Mouse (Mus musculus) left cerebral cortex, postnatal 10 days (tissue): ENCODE data around the gene Map3k4. TPM values are rescaled to one million over a fixed set of nuclear protein-coding genes. Genes with fewer than 3 reads are reported as not detected.
"Not testable (repeated sequence)": the region's sequence is repeated elsewhere in the genome, so short reads cannot be mapped to it uniquely, and the experiment has no call there.

Experiments used
- DNase-seq, 2 experiments: peaks; one replicate each; pipeline ENCODE4 v3.0.0; 2021 to 2022; ENCODE audit warnings: low spot score in 2 of 2, mixed read lengths in 1 of 2; ENCODE audit errors: extremely low spot score in 1 of 2
- intact Hi-C: fragments of 180-260 bp; cut with DNase I; formaldehyde crosslinking; loops from one replicate; pipeline ENCODE4 v1.15.1; 2025
- total RNA-seq, 2 experiments: library from RNA; stranded (reverse); gene quantifications; 2 replicates each; pipeline ENCODE4 v1.2.3; 2021

Map3k4 gene
- total RNA-seq, 2 experiments from 2014 or later, result 32.9 to 33.9 TPM

GRCm38 (mm10) chr17:12312248-12312647, 6.3 kb downstream of the Map3k4 start:
- DNase-seq, result no peak
- intact Hi-C loops, result no loop called here

GRCm38 (mm10) chr17:12309493-12309892, 9.1 kb downstream of the Map3k4 start:
- DNase-seq, result no peak
- intact Hi-C loops, result no loop called here

- intact Hi-C loops, result no loop called here
- no peak for DNase-seq
These were observed 9.5 kb downstream of the Map3k4 start for GRCm38 (mm10) chr17:12309059-12309458.

- DNase-seq, result no peak
- intact Hi-C loops, result no loop called here
These were observed 11.1 kb downstream of the Map3k4 start for GRCm38 (mm10) chr17:12307251-12308135.

- no peak for DNase-seq
- intact Hi-C loops, result no loop called here
These were observed 13.9 kb downstream of the Map3k4 start for GRCm38 (mm10) chr17:12304658-12305057.

GRCm38 (mm10) chr17:12300896-12301706, 17.5 kb downstream of the Map3k4 start:
- DNase-seq, result peak in 1 of 2 experiments; percentile 45

GRCm38 (mm10) chr17:12300127-12300675, 18.4 kb downstream of the Map3k4 start:
- intact Hi-C loops, result no loop called here
- peak in 1 of 2 experiments; percentile 18 for DNase-seq

More at GRCm38 (mm10) chr17:12300896-12301706, 17.5 kb downstream of the Map3k4 start:
- intact Hi-C loops, result no loop called here

GRCm38 (mm10) chr17:12299371-12299770, 19.2 kb downstream of the Map3k4 start:
- peak in 1 of 2 experiments; percentile 10 for DNase-seq
- intact Hi-C loops, result no loop called here

- peak in 1 of 2 experiments; percentile 14 for DNase-seq
- intact Hi-C loops, result no loop called here
These were observed 20.6 kb downstream of the Map3k4 start for GRCm38 (mm10) chr17:12297978-12298377.

GRCm38 (mm10) chr17:12297292-12297691, 21.3 kb downstream of the Map3k4 start:
- DNase-seq, result peak in 1 of 2 experiments; percentile 29
- intact Hi-C loops, result no loop called here

- intact Hi-C loops, result not testable (repeated sequence)
- peak in 1 of 2 experiments; percentile 8 for DNase-seq
These were observed 22.7 kb downstream of the Map3k4 start for GRCm38 (mm10) chr17:12295926-12296325.

GRCm38 (mm10) chr17:12294424-12294823, 24.2 kb downstream of the Map3k4 start:
- intact Hi-C loops, result no loop called here
- no peak for DNase-seq

- DNase-seq, result peak in 1 of 2 experiments; percentile 21
- intact Hi-C loops, result no loop called here
These were observed 25.0 kb downstream of the Map3k4 start for GRCm38 (mm10) chr17:12293571-12293970.

- intact Hi-C loops, result no loop called here
- DNase-seq, result peak in 1 of 2 experiments; percentile 38
These were observed 25.7 kb downstream of the Map3k4 start for GRCm38 (mm10) chr17:12292877-12293276.

- peak in 1 of 2 experiments; percentile 5 for DNase-seq
- intact Hi-C loops, result no loop called here
These were observed 26.2 kb downstream of the Map3k4 start for GRCm38 (mm10) chr17:12292356-12292755.

GRCm38 (mm10) chr17:12291151-12291550, 27.4 kb downstream of the Map3k4 start:
- intact Hi-C loops, result no loop called here

GRCm38 (mm10) chr17:12290735-12291134, 27.9 kb downstream of the Map3k4 start:
- DNase-seq, result peak; percentile 42 to 79
- intact Hi-C loops, result no loop called here

More at GRCm38 (mm10) chr17:12291151-12291550, 27.4 kb downstream of the Map3k4 start:
- no peak for DNase-seq

GRCm38 (mm10) chr17:12289836-12290235, 28.8 kb downstream of the Map3k4 start:
- DNase-seq, intact Hi-C loops: not testable (repeated sequence)

GRCm38 (mm10) chr17:12288871-12289270, 29.7 kb downstream of the Map3k4 start:
- intact Hi-C loops, result no loop called here
- DNase-seq, result no peak
